Mouse (Mus musculus): ENCODE data around the gene Aifm3.

The Aifm3 gene

DNA sequence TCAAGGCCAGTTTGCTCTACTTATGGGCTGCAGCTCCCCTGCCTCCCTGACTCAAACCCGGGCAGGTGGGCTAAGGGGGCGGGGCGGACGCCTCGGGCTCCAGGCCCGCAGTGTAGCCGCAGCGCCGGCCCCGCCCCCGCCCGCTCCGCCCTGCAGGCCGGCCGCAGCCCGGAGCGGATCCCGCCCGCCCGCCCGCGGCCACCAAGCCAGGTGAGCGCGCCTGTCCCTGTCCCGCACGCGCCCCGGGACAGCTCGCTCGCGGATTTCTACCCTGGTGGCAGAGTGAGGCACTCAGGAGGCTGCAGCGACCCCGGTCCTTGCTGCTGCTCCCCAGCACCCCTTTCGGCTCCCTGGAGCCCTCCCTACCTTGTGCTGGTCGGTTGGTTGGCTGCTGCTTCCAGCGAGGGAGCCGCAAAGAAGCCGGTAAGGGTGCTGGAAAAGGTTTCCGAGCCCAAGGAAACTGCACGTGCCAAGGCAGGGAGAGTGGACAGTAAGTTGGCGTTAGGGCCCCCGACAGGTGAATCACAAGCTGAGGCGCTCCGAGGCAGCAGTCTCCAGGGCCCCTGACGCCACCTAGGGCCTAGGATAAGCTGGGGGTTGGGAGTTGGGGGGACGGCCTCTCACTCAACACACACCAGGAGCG is at the start of gene Aifm3:
Gene Aifm3, plus strand, starts transcription at position 143 of the 643 bp plus-strand sequence.
- CTCF ChIA-PET: interaction anchor here (1.2 kb wide), 1 partner anchor 19 kb away, joined by 3 read pairs; no protein-coding TSS in a partner anchor

DNA sequence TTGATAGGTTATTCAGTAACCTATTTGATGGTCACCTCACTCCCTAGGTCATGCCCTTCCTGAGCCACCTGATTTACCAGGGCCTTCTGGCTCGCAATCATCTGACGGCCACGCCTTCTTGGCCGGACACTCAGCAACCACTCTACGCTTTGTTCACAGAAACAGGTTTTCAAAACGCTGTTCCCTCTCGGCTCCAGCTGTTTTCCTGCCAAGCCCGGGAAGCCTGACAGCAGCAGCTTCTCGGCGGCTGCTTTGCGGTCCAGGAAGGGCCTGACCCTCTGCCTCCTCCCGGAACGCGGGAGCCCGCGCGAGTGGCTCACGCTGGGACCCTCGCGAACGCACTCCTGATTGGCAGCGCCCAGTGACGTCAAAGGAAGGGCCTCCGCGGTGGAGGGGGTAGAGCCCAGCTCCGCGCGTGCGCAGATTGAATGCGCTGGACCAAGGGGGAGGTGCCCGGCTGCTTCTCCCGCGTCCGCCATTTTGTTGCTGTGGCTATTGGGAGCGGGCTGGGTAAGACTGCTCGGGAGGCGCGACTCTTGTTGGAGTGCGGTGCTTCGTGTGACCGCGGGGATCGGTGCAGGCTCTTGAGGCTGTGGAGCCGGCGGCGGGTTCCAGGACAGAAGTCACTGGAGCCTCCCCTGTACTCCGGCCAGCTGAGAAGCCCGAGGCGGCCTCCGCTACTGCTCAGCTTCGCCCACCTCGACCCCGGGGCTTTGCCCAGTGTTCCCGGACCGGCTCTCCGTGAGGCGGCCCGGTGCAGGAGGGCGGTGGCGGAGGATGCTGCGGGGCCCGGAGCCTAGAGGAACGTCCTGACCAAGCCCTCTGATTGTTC is 37.7 kb upstream of the Aifm3 start, which contains the start of gene Crkl:
Gene Crkl, plus strand, starts transcription at position 447 of the 832 bp plus-strand sequence.
- CTCF ChIA-PET: interaction anchor here (1.1 kb wide), 1 partner anchor 45 kb away, joined by 4 read pairs; the partner anchor contains the start of gene Pi4ka

DNA sequence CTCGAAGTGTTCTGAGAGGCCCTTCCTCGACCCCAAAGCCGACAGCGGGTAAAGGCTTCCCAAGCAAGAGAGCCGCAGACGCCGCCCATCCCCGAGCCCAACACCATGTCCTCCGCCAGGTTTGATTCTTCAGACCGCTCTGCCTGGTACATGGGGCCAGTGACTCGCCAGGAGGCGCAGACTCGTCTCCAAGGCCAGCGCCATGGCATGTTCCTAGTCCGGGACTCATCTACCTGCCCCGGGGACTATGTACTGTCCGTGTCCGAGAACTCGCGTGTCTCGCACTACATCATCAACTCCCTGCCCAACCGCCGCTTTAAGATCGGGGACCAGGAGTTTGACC is 37.1 kb upstream of the Aifm3 start:
- CTCF ChIA-PET: interaction anchor here (1.1 kb wide), 1 partner anchor 46 kb away, joined by 4 read pairs; the partner anchor contains the start of gene Pi4ka

DNA sequence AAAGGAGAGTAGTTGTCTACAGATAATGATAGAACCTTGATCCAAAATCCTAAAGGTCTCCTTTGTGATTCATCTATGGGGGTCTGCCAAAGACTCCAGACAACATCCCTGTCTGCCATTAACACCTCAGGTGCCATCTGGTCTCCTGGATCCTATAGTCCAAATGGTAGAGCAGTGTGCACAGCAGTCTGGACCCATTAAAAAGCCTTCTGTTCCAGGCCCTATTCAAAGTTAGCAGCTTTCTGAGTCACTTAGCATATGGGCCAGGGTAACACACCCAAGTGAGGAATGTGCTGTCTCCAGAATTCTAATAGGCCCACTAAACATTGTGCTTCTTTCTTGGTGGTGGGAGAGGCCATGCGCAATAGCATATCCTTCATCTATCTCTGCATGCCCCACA is 32.5 kb upstream of the Aifm3 start:
- CTCF ChIA-PET: no interaction called here

DNA sequence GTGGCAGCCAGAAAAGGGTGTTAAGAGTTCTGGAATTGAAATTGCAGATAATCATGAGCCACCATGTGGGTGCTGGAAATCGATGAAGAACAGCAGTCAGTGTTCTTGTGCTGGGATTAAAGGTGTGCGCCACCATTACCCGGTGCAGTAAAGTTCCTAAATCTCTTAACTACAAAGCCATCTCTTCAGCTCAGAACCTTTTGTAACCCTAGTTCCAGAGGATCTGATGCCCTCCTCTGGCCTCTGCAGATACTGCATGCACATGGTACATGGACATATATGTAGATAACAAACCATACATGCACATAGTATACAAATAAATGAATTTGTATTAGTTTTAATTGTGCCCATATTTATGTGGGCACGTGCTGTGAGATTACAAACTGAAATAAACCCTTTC is 29.2 kb upstream of the Aifm3 start:
- CTCF ChIA-PET: no interaction called here

DNA sequence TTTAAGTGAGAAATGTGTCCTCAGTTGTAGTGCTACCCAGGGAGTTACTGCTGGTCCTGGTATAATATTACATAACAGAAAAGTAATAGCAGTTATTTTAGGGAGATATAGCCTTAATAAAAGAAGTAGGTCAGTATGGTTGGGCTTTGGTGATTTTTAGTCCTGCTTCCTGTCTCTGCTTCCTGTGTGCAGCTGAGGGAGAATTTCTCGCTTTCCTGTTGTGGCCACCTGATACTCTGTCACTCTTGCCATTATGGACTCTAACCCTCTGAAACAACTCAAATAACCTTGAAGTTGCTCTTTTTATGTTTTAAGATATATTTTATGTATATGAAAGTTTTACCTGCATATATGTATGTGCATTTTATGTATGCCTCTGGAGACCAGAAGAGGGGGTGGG is 27.8 kb upstream of the Aifm3 start:
- CTCF ChIA-PET: no interaction called here

DNA sequence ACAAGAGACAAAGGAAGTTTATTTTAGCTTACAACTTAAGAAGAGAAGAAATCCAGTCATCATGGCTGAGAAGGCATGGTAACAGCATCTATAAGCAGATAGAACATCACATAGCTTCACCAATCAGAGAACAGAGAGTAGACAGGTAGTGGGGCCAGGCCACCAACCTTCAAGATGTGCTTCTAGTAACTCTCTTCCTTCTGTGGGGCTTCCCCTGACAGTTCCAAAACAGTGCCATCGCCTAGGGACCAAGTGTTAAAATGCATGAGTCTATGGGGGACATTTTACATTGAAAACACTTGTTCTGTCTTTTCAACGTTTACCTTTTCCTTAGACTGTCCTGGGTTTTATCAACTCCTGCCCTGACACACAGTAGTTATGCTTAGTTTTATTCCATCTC is 26.2 kb upstream of the Aifm3 start:
- CTCF ChIA-PET: no interaction called here

DNA sequence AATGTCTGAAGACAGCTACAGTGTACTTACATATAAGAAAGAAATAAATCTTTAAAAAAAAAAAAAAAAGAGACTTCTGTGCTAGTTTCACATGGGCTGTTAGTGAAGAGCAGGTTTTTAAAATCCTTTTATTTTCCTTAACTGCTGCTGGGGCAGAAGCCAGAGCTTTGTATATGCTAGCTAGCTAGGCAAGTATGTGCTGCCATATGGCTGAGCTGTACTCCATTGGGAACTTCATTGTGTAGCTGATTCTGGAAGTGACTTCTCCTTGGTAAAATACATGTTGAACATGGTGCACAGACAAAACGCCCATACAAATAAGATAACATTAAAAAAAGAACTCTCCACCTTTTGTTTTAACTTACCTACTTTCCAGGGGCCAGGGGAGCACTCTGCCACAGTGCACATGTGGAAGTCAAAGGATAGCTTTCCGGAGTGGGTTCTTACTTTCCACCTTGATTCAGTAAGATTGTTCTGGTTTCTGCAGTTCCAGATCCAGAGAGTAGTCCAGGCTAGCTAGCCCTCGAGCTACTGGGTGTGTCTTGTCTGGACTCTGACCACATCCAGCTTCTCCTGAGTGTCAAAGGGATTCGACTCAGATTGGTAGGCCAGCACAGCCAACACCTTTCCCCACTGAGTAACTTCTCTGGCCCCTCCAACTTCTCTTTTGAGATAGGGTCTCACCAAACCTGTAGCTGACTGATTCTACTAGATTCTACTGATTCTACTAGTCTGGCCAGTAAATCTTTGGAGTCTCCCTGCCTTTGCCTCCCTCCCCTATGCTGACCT is 22.3 kb upstream of the Aifm3 start:
- CTCF ChIA-PET: no interaction called here

DNA sequence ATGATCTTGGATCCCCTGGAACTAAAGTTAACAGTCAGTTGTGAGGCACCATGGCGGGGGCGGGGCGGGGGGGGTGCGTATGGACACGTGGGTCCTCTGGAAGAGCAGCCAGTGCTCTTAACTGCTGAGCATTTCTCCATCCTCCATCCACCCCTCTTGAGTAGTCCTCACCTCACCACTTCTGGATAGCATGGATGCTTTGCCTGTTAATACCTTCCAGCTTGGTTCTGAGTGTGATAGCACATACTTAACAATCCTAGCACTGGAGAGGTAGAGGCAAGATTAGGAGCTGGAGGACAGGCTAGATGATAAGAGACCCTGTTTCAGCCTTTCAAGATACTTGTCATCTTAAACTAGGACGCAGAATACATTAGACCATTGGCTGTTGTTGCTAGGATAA is 16.9 kb upstream of the Aifm3 start:
- CTCF ChIA-PET: interaction anchor here (0.6 kb wide), 2 partner anchors 144 to 350 kb away, joined by 8 to 10 read pairs; no protein-coding TSS in a partner anchor

DNA sequence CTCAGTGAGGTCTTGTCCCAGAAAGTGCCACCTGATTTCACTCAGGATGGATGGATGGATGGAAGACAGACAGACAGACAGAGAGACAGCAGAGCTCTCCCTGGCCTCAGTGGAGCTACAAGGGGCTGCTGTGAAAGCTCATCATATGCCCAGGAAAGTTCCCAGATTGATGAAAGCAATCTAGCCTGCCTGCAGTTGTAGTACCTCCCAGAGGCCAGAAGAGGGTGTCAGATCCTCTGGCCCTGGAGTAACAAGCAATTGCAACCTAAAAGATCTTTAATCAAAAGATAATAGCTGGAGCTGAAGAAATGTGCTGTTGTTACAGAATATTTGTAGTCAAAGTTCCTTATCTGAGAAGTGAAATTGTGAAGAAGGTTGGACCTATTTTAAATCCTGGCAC is 15.3 kb upstream of the Aifm3 start:
- CTCF ChIA-PET: interaction anchor here (1.1 kb wide), 1 partner anchor 10 kb away, joined by 3 read pairs; no protein-coding TSS in a partner anchor

DNA sequence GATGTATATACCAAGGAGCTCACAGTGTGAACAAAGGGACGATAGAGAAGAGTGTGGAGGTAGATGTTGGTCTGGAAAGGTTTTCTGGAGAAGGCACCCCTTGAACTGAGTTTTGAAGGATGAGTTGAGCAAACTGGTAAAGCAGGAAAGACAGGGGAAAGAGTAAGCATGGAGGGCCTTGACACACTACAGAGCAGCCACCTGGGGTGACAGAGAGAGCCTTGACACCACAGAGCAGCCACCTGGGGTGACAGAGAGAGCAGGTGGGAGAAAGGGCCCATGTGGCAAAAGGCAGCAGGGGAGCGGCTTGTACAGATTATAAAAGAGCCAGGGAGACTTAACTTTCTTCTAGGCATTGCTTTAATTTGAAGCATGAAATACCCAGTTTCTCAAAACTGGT is 14.7 kb upstream of the Aifm3 start:
- CTCF ChIA-PET: interaction anchor here (1.1 kb wide), 1 partner anchor 11 kb away, joined by 3 read pairs; no protein-coding TSS in a partner anchor

DNA sequence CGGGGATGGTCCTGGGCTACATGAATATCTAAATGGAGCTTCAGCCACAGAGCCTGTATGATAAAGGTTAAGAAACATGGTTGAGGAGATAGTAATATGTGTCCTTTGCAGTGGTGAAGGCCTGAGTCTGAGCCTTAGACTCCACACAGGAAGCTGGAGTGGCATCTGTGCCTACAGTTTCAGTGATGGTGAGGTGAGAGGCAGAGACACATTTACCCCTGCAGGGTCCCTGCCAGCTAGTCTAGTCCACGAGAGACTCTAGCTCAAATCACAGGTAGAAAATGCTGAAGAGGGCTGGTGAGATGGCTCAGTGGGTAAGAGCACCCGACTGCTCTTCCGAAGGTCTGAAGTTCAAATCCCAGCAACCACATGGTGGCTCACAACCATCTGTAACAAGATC is 14.1 kb upstream of the Aifm3 start:
- CTCF ChIA-PET: no interaction called here

DNA sequence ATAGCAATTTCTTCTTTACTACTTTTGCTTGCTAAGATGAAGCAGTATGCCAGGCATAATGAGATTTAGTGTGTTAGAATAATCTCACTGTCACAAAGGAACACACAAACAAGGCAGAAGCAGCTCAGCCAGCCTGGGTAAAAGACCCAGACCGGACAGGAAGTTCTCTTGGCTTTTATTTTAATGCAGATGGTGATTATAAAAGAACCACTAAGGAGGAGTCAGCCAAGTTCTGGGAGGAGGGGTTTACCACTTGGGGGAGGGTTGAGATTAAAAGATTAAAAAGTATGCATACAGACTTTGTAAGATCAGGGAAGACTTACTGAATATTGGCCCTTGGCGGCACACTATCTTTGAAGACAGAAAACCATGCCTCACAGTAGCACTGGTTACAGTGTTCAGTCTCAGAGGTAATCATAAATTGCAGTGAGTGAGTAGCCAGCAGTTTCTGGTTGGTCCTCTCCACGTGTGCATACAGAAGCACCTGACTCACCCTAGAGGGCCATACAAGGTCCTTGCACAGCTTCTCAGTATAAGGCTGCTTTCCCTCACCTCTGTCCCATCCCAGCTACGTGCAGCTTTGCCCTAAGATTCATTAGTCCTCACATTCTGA is 11.0 kb upstream of the Aifm3 start:
- CTCF ChIA-PET: no interaction called here

DNA sequence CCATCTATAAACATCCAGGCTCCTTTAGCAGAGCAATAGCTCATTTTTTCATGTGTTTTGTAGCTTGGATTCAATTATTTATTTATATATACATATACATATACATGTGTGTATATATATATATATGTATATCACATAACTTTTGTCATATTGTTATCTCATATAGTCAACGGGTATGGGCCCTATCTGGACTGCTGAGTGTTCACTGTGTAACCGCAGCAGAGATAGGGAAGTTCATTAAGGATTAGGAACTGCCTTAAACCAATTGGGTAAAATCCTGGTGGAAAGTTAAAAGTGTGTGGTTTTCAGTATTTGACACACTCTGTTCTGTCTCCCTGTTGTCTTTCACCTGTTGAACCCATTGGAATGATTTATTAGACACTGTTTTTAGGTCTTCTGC is 7.9 kb upstream of the Aifm3 start:
- CTCF ChIA-PET: no interaction called here

DNA sequence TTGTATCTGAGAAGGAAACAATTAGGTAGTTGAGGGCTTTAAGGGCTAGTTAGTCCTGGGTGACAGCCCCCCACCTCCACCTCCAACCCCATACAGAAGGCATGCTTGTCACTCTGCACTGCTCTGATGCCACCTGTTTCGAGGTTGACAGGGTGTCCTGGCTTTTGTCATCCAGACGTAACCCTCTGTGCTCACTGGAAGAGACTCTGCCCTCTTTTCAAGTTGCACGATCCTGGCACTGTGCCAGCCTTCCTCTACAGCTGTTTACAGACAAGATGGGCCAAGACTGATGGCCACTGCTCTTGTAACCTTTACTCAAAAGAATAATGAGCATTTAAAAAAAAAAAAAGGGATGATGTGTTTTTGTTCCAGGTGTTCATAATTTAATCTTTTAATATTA is 2.9 kb upstream of the Aifm3 start:
- CTCF ChIA-PET: no interaction called here

DNA sequence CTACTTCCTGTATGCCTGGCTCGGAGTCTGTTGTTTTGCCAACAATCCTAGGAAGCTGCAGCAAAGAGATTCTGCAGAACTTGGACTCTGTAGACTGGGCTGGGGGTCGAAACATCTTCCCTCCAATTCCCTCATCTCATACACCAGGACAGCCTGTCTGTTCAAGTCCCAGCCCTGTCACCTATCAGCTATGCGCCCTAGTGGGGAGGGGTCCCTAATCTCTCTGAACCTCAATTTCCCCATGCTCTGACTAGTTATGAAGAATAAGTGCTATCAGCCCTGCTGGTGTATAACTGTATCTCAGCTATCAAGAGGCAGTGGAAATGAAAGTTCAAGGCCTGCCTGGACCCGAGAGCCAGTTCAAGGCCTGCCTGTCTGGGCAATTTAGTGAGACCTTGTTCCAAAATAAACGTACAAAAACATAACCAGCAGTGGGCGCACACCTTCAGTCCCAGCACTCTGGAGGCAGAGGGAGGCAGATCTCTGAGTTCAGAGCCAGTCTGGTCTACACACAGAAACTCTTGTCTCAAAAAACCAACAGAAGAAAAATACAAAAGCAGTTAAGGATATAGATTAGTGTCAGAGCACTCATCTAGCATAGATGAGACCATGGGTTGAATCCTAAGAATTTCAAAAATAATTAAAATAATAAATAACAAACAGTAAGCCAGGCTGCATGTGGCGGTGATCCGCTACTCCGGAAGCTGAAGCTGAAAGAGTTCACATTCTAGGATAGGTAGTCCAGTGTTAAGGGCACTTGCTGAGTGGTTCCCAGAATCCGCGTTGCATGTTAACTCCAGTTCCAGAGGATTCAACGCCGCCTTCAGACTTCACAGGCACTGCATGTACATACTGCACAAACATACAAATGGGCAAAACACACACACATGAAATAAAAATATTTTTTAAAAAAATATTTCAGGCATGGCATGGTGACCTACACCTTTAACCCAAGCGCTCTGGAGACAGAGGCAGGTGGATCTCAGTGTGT is 638 bp upstream of the Aifm3 start:
- CTCF ChIA-PET: interaction anchor here (1.2 kb wide), 1 partner anchor 20 kb away, joined by 3 read pairs; no protein-coding TSS in a partner anchor

DNA sequence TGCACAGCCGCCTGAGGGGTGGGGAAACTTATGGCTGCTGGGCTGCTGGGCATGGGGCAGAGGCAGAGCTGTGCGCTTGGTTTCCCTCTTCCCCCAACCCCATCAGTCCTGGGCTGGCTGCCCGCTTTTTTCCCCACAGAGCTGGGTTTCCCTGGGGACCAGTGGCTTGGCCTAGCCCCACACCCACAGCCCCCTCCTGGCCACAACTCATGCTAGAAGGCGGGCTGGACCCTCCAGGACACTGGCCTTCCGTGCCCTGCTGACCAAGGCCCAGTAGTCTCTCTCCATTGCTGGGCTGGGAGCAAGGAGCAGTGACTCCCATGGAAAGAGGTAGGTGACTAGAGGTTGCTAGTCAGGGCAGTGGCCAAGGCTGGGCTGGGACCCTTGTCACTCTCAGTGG is 1.7 kb downstream of the Aifm3 start:
- CTCF ChIA-PET: no interaction called here

DNA sequence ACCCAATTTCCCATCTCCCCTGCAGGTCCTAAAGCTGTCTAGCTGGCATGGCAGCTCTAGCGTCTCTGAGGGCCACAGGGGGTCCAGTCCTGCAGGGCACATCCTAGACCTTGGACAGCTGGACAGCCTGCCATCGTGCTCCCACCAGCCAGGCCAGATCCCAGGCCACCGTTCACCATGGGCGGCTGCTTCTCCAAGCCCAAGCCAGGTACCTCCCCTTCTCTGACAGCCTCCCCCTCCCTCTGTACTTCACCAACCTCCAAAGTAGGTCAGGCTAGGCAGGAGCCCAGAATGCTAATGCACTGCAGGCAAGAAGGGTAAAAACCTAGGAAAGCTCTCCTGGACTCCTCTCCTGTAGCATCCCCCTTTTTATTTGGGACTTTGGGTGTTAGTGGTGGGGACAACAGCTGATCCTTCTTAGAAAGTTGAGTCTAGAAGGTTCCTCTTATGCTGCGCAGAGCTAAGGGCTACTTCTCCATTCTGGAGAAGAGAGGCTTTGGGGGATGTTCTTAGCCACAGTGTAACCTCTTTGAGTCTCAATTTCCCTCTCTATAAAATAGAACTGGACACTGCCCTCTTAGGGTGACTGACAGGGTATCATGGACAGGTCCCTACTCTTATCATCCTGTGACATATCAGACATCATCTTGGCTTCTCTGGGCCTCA is 2.6 kb downstream of the Aifm3 start:
- CTCF ChIA-PET: no interaction called here

DNA sequence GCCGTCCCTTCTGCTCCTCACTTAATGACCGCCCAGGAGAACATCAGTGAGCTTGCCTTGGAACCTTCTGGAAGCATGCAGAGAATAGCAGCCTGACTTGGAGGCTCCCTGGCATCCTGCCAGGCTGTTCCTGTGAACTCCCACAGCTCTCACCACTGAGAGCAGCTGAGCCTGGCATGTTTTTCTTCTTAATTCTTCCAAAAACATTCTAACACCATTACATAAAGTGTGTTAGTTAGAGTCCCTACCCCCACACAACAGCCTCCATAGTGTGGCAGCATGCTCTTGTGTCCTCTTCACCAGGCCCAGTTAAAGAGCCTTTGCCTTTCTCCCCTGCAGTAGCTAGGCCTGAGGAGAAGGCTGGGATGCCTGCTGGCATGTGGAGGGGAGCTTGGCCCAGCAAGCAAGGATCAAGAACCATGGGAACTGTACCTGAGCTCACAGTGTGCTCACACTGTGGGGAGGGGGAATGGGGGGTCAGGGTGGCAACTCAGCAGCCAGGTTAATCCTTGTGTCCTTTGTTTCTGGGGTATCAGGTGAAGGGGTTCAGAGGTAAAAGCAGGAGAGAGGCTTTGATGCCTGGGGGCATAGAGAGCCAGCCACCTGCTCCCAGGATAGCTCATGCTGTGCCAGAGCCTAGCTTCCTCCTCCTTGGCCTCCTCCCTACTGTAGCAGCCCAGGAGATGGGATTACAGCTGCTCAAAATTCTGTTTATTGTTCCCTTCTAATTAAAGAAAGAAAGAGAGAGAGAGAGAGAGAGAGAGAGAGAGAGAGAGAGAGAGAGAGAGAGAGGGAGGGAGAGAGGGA is 7.3 kb downstream of the Aifm3 start:
- CTCF ChIA-PET: no interaction called here
